In genomic region chr13:98359337-98359736, GRCm38 (mm10) we compare ENCODE assay signal across 20 mouse cellular contexts. TPM values are rescaled to one million over a fixed set of nuclear protein-coding genes. Genes with fewer than 3 reads are reported as not detected.
A peak's percentile ranks its signal among the peaks of the same experiment; 100 is the strongest.
DNase-seq lines count a peak whose midpoint lies in the region; ATAC-seq and TF ChIP-seq lines count a peak whose summit lies in the region.
"Had no signal": no experiment of that assay in that cellular context is flagged by ENCODE, and none has a peak within 500 bp of the region (broad histone marks: within the 10 kb centered on the region; RNA-seq: fewer than 3 reads in every experiment).

No protein-coding gene starts in this region.

- peak overlapping the region; percentile 34; the same call in 1 of the 2 replicates for H3K4me3 ChIP-seq in kidney, embryonic 14.5 days (ENCODE audit: low read length)
- peak overlapping the region; percentile 6; the same call in 1 of the 2 replicates for H3K4me3 ChIP-seq in embryonic facial prominence, embryonic 14.5 days (ENCODE audit: low read depth, low read length)
- H3K4me3 ChIP-seq: layer of hippocampus, adult 2 months; left cerebral cortex, adult 2 months; liver, embryonic 13.5 days; myocyte had no signal

- ATAC-seq in kidney, embryonic 14.5 days (ENCODE audit: low FRiP score, low TSS enrichment), result no peak
- ATAC-seq in embryonic facial prominence, embryonic 14.5 days (ENCODE audit: low read depth), result no peak
- ATAC-seq: CD4-positive, CD25-positive, alpha-beta regulatory T cell, adult 4 months; intestine, postnatal 0 days had no signal

- no peaks in the 10 kb centered on the region for H3K36me3 ChIP-seq in kidney, embryonic 14.5 days (ENCODE audit: control insufficient read depth, insufficient read depth, low read length)
- no peaks in the 10 kb centered on the region for H3K36me3 ChIP-seq in embryonic facial prominence, embryonic 14.5 days (ENCODE audit: control insufficient read depth, insufficient read depth, low read length)
- H3K36me3 ChIP-seq: liver, embryonic 13.5 days had no signal

- H3K4me1 ChIP-seq in kidney, embryonic 14.5 days (ENCODE audit: control insufficient read depth, insufficient read depth, low read length), result no peaks in the 10 kb centered on the region
- no peaks in the 10 kb centered on the region for H3K4me1 ChIP-seq in embryonic facial prominence, embryonic 14.5 days (ENCODE audit: control insufficient read depth, insufficient read depth, low read length)

- H3K9me3 ChIP-seq in kidney, embryonic 14.5 days (ENCODE audit: control insufficient read depth, low read length), result no peaks in the 10 kb centered on the region
- H3K9me3 ChIP-seq in embryonic facial prominence, embryonic 14.5 days (ENCODE audit: control insufficient read depth, low read length), result no peaks in the 10 kb centered on the region
- H3K9me3 ChIP-seq: liver, embryonic 13.5 days had no signal

- H3K27me3 ChIP-seq in kidney, embryonic 14.5 days (ENCODE audit: control insufficient read depth, insufficient read depth, low read length), result peaks cover 46% of the 10 kb centered on the region
- peaks cover 80% of the 10 kb centered on the region for H3K27me3 ChIP-seq in embryonic facial prominence, embryonic 14.5 days (replicated peaks; ENCODE audit: control insufficient read depth, insufficient read depth, low read length)

- peak overlapping the region; percentile 29 for H3K4me2 ChIP-seq in kidney, embryonic 14.5 days (replicated peaks; ENCODE audit: low read depth, low read length)
- H3K4me2 ChIP-seq in embryonic facial prominence, embryonic 14.5 days (ENCODE audit: low read depth, low read length), result peak overlapping the region; percentile 50; the same call in 1 of the 2 replicates
- H3K4me2 ChIP-seq: heart, embryonic 11.5 days; liver, embryonic 13.5 days had no signal

- no peak for DNase-seq in kidney, adult 18-20 months
- peak; percentile 50 for DNase-seq in MN1 (ENCODE audit: low spot score)
- DNase-seq in brain, embryonic 14.5 days (ENCODE audit: low read depth), result peak; percentile 58
- DNase-seq in embryonic facial prominence, embryonic 14.5 days (ENCODE audit: low spot score), result no peak
- DNase-seq in spleen, postnatal 4 days (ENCODE audit: low spot score in 2 of 2), result no peak
- no peak for DNase-seq in adrenal gland, postnatal 10 days
- DNase-seq: adrenal gland, postnatal 36 days; gastrocnemius, postnatal 25 days; heart, postnatal 4 days; liver, embryonic 13.5 days had no signal

- H3K9ac ChIP-seq in kidney, embryonic 14.5 days (ENCODE audit: low read depth, low read length), result no peak overlapping the region
- no peak overlapping the region for H3K9ac ChIP-seq in embryonic facial prominence, embryonic 14.5 days (ENCODE audit: low read depth, low read length)
- H3K9ac ChIP-seq: liver, embryonic 13.5 days had no signal

- WGBS in kidney, embryonic 14.5 days, result 1% methylated on average over 6 of the region's 8 CpGs
- WGBS in embryonic facial prominence, embryonic 14.5 days, result 14% methylated on average over 7 of the region's 8 CpGs

- peak overlapping the region; percentile 73; the same call in 1 of the 2 replicates for H3K27ac ChIP-seq in kidney, embryonic 14.5 days (ENCODE audit: low read depth, low read length)
- no peak overlapping the region for H3K27ac ChIP-seq in embryonic facial prominence, embryonic 14.5 days (replicated peaks; ENCODE audit: low read depth, low read length)
- H3K27ac ChIP-seq: layer of hippocampus, adult 2 months; left cerebral cortex, adult 2 months; liver, embryonic 13.5 days had no signal

- no peak for TF ChIP-seq POLR2A in brain, embryonic 14.5 days (IDR thresholded peaks at IDR 0.05; ENCODE audit: borderline replicate concordance, extremely low read depth, insufficient read depth, insufficient read length, poor library complexity, severe bottlenecking)

- TF ChIP-seq CTCF in brain, embryonic 14.5 days (IDR thresholded peaks at IDR 0.05; ENCODE audit: borderline replicate concordance, extremely low read depth, insufficient read depth, insufficient read length), result no peak

RNA-seq across cellular contexts. Expression of gene Foxd1, which starts 5.3 kb away (rescaled TPM):
- 8.5 and 12.8 TPM in 2 replicates for polyA plus RNA-seq in kidney, embryonic 14.5 days (2014; fragmentation: Nextera tagmentation; extraction: Ambion mirVana)
- 2.5 and 3.2 TPM in 2 replicates for polyA plus RNA-seq in brain, embryonic 14.5 days (2012; rRNA removed)
- 2.9 and 3.6 TPM in 2 replicates for polyA plus RNA-seq in embryonic facial prominence, embryonic 14.5 days (2014; fragmentation: Nextera tagmentation; extraction: Ambion mirVana)
- 1 to 10 TPM in 1 of 2 experiments, under 1 TPM in 1; 0.72 to 1.1 TPM for total RNA-seq in adrenal gland, postnatal 10 days (2021)
- total RNA-seq: megakaryocyte, adult 5-6 weeks had no signal
- polyA plus RNA-seq: CD4-positive, CD25-positive, alpha-beta regulatory T cell, adult 4 months; intestine, postnatal 0 days; liver, embryonic 13.5 days; lung, embryonic 16.5 days; stomach, embryonic 14.5 days had no signal

RNA-seq across cellular contexts. Expression of gene Btf3, which starts 42.5 kb away (rescaled TPM):
- polyA plus RNA-seq in kidney, embryonic 14.5 days (2014; fragmentation: Nextera tagmentation; extraction: Ambion mirVana), result 811 and 923 TPM in 2 replicates
- polyA plus RNA-seq in brain, embryonic 14.5 days (2012; rRNA removed), result 459 and 601 TPM in 2 replicates
- polyA plus RNA-seq in embryonic facial prominence, embryonic 14.5 days (2014; fragmentation: Nextera tagmentation; extraction: Ambion mirVana), result 674 and 695 TPM in 2 replicates
- 100 to 1,000 TPM; 361 to 381 TPM for total RNA-seq in adrenal gland, postnatal 10 days (2021)

Comparison
In these comparisons a context has a peak if more than half of its experiments do, and no peak if none do; other contexts are left out.
1. DNase-seq: peak in MN1 (single experiment) and brain, embryonic 14.5 days (single experiment); none in kidney, adult 18-20 months (single experiment), embryonic facial prominence, embryonic 14.5 days (single experiment), spleen, postnatal 4 days (0 of 2) and adrenal gland, postnatal 10 days (single experiment).